Mouse (Mus musculus) brain, embryonic 14.5 days (tissue): Measurements from ENCODE around the gene Sobp.

ENCODE experiments used
- CTCF ChIP-seq: fragments of 200-500 bp; IDR thresholded peaks from 2 replicates; pipeline ENCODE4 v1.5.1; 2012; ENCODE audit warnings: inconsistent platforms, mild to moderate bottlenecking, moderate library complexity, borderline replicate concordance; ENCODE audit not compliant: insufficient read depth, insufficient read length; ENCODE audit errors: extremely low read depth
- POLR2A ChIP-seq: fragments of 200-500 bp; IDR thresholded peaks from 2 replicates; pipeline ENCODE4 v1.6.1; 2012; ENCODE audit warnings: mild to moderate bottlenecking, inconsistent platforms, borderline replicate concordance; ENCODE audit not compliant: poor library complexity, insufficient read depth, insufficient read length, severe bottlenecking; ENCODE audit errors: extremely low read depth

- TF ChIP-seq CTCF (no peak), POLR2A (no peak)
These were observed 87.4 kb downstream of the Sobp start for GRCm38 (mm10) chr10:43086888-43087287.
